Mouse (Mus musculus): ENCODE measurements around the gene Golph3. TPM values are rescaled to one million over a fixed set of nuclear protein-coding genes. Genes with fewer than 3 reads are reported as not detected.

Golph3 gene
- 15.8 TPM for polyA plus RNA-seq (2015; fragmentation: Illumina TruSeq; extraction: RNeasy Lipid Tissue Mini Kit (QIAGEN cat#74804); ENCODE audit: insufficient read depth, low read depth, low replicate concordance)

DNA sequence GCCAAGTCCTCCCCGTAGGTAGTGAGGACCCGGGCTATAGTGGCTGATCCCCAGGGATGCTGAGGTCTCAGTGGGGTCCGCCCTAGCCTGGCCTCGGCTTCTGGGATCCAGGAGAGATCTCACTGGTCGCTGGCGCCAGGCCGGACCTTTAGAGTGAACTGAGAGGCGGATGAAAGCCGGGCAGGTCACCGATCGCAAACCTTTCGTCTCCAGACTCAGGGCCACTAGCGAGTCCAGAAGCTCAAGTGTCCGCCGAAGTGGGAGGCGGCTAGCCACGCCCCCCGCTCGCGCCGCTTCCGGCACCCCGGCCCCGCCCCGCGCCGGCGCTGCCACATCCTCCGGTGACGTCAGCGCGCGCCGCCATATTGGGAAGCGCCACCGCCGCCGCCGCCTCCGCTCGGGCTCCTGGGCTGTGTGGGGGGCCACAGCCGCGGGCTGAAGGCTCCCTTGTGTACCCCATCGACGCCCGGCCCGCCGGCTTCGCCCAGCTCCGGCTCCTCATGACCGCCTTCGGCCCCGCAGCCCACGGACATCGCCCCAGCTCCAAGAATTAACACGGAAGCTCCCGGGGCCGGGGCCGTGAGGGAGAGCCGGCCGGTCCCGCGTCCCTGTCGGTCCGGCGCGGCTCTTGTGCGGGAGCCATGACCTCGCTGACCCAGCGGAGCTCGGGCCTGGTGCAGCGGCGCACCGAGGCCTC lies at the start of gene Golph3:
Golph3 (plus strand) TSS at position 360 of the 697 bp plus-strand sequence.

DNA sequence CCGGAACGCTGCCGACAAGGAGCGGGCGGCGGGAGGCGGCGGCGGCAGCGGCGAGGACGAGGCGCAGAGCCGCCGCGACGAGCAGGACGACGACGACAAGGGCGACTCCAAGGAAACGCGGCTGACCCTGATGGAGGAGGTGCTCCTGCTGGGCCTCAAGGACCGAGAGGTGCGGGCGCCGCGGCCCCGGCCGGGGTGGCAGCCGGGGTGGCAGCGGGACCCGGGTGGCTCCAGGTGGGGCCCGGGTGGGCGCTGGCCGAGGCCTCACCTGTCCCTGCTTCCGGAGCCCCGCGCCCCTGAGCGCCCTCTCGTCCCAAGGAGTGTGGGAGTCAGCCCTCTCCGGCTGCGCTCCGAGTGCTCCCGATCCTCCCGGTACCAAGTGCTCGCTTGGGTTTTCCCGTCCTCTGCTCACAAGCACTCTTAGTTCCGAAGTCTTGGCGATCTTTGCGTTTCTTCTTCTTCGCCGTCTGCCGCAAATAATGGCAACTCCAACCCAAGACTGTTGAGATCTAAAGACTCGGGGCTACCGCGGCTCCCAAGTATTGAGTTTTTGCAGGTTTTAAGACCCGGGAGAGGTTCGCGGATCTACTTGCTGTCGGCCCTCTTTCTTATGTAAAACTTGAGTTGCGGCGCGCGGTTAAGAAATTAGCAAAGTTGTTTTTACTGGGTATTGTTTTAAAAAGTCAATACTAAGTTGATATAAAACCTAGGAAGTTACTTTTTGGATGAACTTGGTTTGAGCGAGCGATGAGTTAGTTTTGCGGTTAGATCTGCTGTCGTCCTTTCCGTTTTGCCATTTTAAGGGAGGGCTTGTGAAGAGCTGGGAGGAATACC lies 755 bp downstream of the Golph3 start, which contains the start of gene 1810049J17Rik:
1810049J17Rik (minus strand) TSS at position 112 of the 834 bp plus-strand sequence.

Other genes with a start within 250 kb of the Golph3 start
- gene Zfr, start 203.6 kb upstream of the Golph3 start, polyA plus RNA-seq (2015; fragmentation: Illumina TruSeq; extraction: RNeasy Lipid Tissue Mini Kit (QIAGEN cat#74804); ENCODE audit: insufficient read depth, low read depth, low replicate concordance), result 22.5 TPM
- gene Mtmr12, start 116.4 kb upstream of the Golph3 start, polyA plus RNA-seq (2015; fragmentation: Illumina TruSeq; extraction: RNeasy Lipid Tissue Mini Kit (QIAGEN cat#74804); ENCODE audit: insufficient read depth, low read depth, low replicate concordance), result 3.8 TPM
- gene 1810049J17Rik, start 449 bp downstream of the Golph3 start, polyA plus RNA-seq (2015; fragmentation: Illumina TruSeq; extraction: RNeasy Lipid Tissue Mini Kit (QIAGEN cat#74804); ENCODE audit: insufficient read depth, low read depth, low replicate concordance), result not detected